In genomic region chr12:32489415-32490139, GRCm38 (mm10) we compare ENCODE assay signal across 14 mouse cellular contexts.
A peak's percentile ranks its signal among the peaks of the same experiment; 100 is the strongest.
DNase-seq lines count a peak whose midpoint lies in the region; ATAC-seq and TF ChIP-seq lines count a peak whose summit lies in the region.
"Had no signal": no experiment of that assay in that cellular context is flagged by ENCODE, and none has a peak within 500 bp of the region (broad histone marks: within the 10 kb centered on the region; RNA-seq: fewer than 3 reads in every experiment).

No protein-coding gene starts in this region.

- H3K27ac ChIP-seq in intestine, embryonic 16.5 days (ENCODE audit: low read length), result no peak overlapping the region
- H3K27ac ChIP-seq in intestine, embryonic 15.5 days, result no peak overlapping the region
- H3K27ac ChIP-seq in forebrain, postnatal 0 days (ENCODE audit: low read depth, low read length), result no peak overlapping the region
- H3K27ac ChIP-seq in midbrain, embryonic 16.5 days (ENCODE audit: low read length), result no peak overlapping the region
- H3K27ac ChIP-seq: embryonic facial prominence, embryonic 12.5 days; limb, embryonic 10.5 days; lung, embryonic 15.5 days had no signal

- H3K4me2 ChIP-seq in intestine, embryonic 16.5 days (ENCODE audit: low read depth, low read length), result no peak overlapping the region
- H3K4me2 ChIP-seq in intestine, embryonic 15.5 days (replicated peaks), result no peak overlapping the region
- H3K4me2 ChIP-seq in forebrain, postnatal 0 days (ENCODE audit: low read depth), result no peak overlapping the region
- peak overlapping the region; percentile 26 for H3K4me2 ChIP-seq in midbrain, embryonic 16.5 days (ENCODE audit: low read length)
- H3K4me2 ChIP-seq: embryonic facial prominence, embryonic 12.5 days; lung, embryonic 15.5 days had no signal

- no peak overlapping the region for H3K9ac ChIP-seq in intestine, embryonic 16.5 days (ENCODE audit: low read depth, low read length)
- H3K9ac ChIP-seq in intestine, embryonic 15.5 days, result no peak overlapping the region
- no peak overlapping the region for H3K9ac ChIP-seq in forebrain, postnatal 0 days
- no peak overlapping the region for H3K9ac ChIP-seq in midbrain, embryonic 16.5 days (ENCODE audit: low read depth, low read length)
- H3K9ac ChIP-seq: embryonic facial prominence, embryonic 12.5 days; lung, embryonic 15.5 days had no signal

- no peaks in the 10 kb centered on the region for H3K9me3 ChIP-seq in intestine, embryonic 16.5 days (ENCODE audit: control insufficient read depth, low read length)
- H3K9me3 ChIP-seq in intestine, embryonic 15.5 days, result no peaks in the 10 kb centered on the region
- no peaks in the 10 kb centered on the region for H3K9me3 ChIP-seq in forebrain, postnatal 0 days (ENCODE audit: low read length)
- no peaks in the 10 kb centered on the region for H3K9me3 ChIP-seq in midbrain, embryonic 16.5 days (replicated peaks; ENCODE audit: control insufficient read depth, low read length, poor library complexity, severe bottlenecking)
- H3K9me3 ChIP-seq: embryonic facial prominence, embryonic 12.5 days; G1E; limb, embryonic 10.5 days; lung, embryonic 15.5 days had no signal

- H3K27me3 ChIP-seq in intestine, embryonic 16.5 days (replicated peaks; ENCODE audit: control insufficient read depth, insufficient read depth, low read length), result no peaks in the 10 kb centered on the region
- H3K27me3 ChIP-seq in intestine, embryonic 15.5 days (replicated peaks), result no peaks in the 10 kb centered on the region
- no peaks in the 10 kb centered on the region for H3K27me3 ChIP-seq in forebrain, postnatal 0 days (ENCODE audit: insufficient read depth, low read length)
- no peaks in the 10 kb centered on the region for H3K27me3 ChIP-seq in midbrain, embryonic 16.5 days (ENCODE audit: control insufficient read depth, insufficient read depth, low read depth, low read length)
- H3K27me3 ChIP-seq: embryonic facial prominence, embryonic 12.5 days; lung, embryonic 15.5 days had no signal

- ATAC-seq in intestine, embryonic 16.5 days, result peak; percentile 57; the same call in 1 of the 2 replicates
- ATAC-seq in intestine, embryonic 15.5 days, result no peak
- peak; percentile 95 for ATAC-seq in forebrain, postnatal 0 days
- peak; percentile 97 for ATAC-seq in midbrain, embryonic 16.5 days

- intact Hi-C loops in left cerebral cortex, postnatal 25 days (cut with DNase I), result no loop called here

- DNase-seq in MEL-GATA-1-ER (ENCODE audit: extremely low read depth, low read depth), result peak; percentile 71
- peak; percentile 47 for DNase-seq in forebrain, postnatal 0 days
- DNase-seq in left cerebral cortex, postnatal 25 days (ENCODE audit: low spot score in 2 of 2), result no peak
- DNase-seq in ovary, postnatal 10 days (ENCODE audit: low spot score), result no peak
- DNase-seq: kidney, adult 8-10 months; layer of hippocampus, adult 9-11 months had no signal

- no peaks in the 10 kb centered on the region for H3K36me3 ChIP-seq in intestine, embryonic 16.5 days (ENCODE audit: control insufficient read depth, insufficient read depth, low read length)
- no peaks in the 10 kb centered on the region for H3K36me3 ChIP-seq in intestine, embryonic 15.5 days
- H3K36me3 ChIP-seq in forebrain, postnatal 0 days (ENCODE audit: insufficient read depth), result no peaks in the 10 kb centered on the region
- no peaks in the 10 kb centered on the region for H3K36me3 ChIP-seq in midbrain, embryonic 16.5 days (ENCODE audit: control insufficient read depth, insufficient read depth, low read length)
- H3K36me3 ChIP-seq: embryonic facial prominence, embryonic 12.5 days; G1E; limb, embryonic 10.5 days; lung, embryonic 15.5 days had no signal

- H3K4me1 ChIP-seq in intestine, embryonic 16.5 days (ENCODE audit: control insufficient read depth, insufficient read depth, low read length), result peaks cover 9% of the 10 kb centered on the region
- peaks cover 4% of the 10 kb centered on the region; the same call in 1 of the 2 replicates for H3K4me1 ChIP-seq in intestine, embryonic 15.5 days (replicated peaks)
- H3K4me1 ChIP-seq in forebrain, postnatal 0 days (ENCODE audit: insufficient read depth), result no peaks in the 10 kb centered on the region
- peaks cover 2% of the 10 kb centered on the region; the same call in 1 of the 2 replicates for H3K4me1 ChIP-seq in midbrain, embryonic 16.5 days (ENCODE audit: control insufficient read depth, insufficient read depth, low read length)
- H3K4me1 ChIP-seq: embryonic facial prominence, embryonic 12.5 days had no signal

- no peak for TF ChIP-seq CTCF in forebrain, postnatal 0 days (IDR thresholded peaks at IDR 0.05; ENCODE audit: low read depth)

- no peak overlapping the region for H3K4me3 ChIP-seq in intestine, embryonic 16.5 days (ENCODE audit: low read length)
- no peak overlapping the region for H3K4me3 ChIP-seq in intestine, embryonic 15.5 days (replicated peaks)
- no peak overlapping the region for H3K4me3 ChIP-seq in forebrain, postnatal 0 days (ENCODE audit: low read depth, low read length)
- no peak overlapping the region for H3K4me3 ChIP-seq in midbrain, embryonic 16.5 days (ENCODE audit: low read depth, low read length)
- H3K4me3 ChIP-seq: embryonic facial prominence, embryonic 12.5 days; limb, embryonic 10.5 days; lung, embryonic 15.5 days; myocyte had no signal

Comparison
In these comparisons a context has a peak if more than half of its experiments do, and no peak if none do; other contexts are left out.
1. DNase-seq: peak in MEL-GATA-1-ER (single experiment) and forebrain, postnatal 0 days (single experiment); none in left cerebral cortex, postnatal 25 days (0 of 2) and ovary, postnatal 10 days (single experiment).